Mouse (Mus musculus): Measurements from ENCODE around the gene Unc13a. TPM values are rescaled to one million over a fixed set of nuclear protein-coding genes. Genes with fewer than 3 reads are reported as not detected.

Gene Unc13a
- polyA plus RNA-seq, 1 experiment from 2014 or later: 16.7 TPM

DNA sequence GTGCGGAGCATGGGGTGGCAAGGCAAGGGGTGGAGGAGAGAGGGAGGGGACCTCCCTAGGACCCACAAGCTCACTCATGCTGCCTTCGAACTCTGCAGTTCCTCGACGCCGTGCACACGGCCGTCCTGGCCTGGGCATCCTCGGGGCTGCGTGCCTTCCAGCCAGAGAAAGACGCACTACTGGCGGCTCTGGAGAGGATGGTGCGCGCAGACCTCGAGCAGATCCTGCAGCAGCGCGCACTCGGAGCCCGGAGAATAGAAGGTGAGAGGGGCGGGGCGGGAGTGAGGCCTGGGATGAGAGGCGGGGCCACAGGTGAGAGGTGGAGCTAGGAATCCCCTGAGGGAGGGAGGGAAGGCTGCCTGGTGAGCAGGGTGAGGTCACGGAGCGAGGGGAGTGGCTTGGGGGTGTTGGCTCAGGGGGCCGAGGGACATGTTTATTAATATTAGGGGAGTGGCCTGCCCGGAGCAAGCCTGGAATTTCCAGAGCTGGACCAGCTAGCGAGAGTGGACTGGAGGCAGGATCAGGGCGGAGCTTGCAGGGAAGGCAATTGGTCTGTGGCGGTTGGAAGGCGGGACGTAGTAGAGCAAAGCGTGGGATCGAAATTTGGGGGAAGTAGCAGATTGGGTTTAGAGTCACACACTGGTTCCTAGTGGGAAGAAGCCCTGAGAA lies 68.8 kb downstream of the Unc13a start:
- peak overlapping the region; percentile 47; the same call in 1 of the 2 replicates for H3K9ac ChIP-seq

GRCm38 (mm10) chr8:71601939-71602665 lies 69.5 kb downstream of the Unc13a start:
- ATAC-seq (ENCODE audit: low FRiP score, low read depth): no peak; the same call in none of the 2 replicates
- H3K4me3 ChIP-seq: peak overlapping the region; percentile 32
- H3K27ac ChIP-seq: no peak overlapping the region
- H3K4me2 ChIP-seq (replicated peaks): peak overlapping the region; percentile 59
- H3K9me3 ChIP-seq: no peaks in the 10 kb centered on the region
- H3K27me3 ChIP-seq (replicated peaks): peaks cover 58% of the 10 kb centered on the region
- peaks cover 9% of the 10 kb centered on the region; the same call in 1 of the 2 replicates for H3K36me3 ChIP-seq
- WGBS: 3% methylated on average over 65 of the region's 65 CpGs
- H3K4me1 ChIP-seq: peaks cover 16% of the 10 kb centered on the region; the same call in 1 of the 2 replicates
- H3K9ac ChIP-seq: peak overlapping the region; percentile 47

More for the DNA sequence above, 68.8 kb downstream of the Unc13a start:
- peaks cover 16% of the 10 kb centered on the region; the same call in 1 of the 2 replicates for H3K4me1 ChIP-seq
- H3K27me3 ChIP-seq (replicated peaks): peaks cover 58% of the 10 kb centered on the region
- peak overlapping the region; percentile 59 for H3K4me2 ChIP-seq (replicated peaks)
- peak overlapping the region; percentile 32 for H3K4me3 ChIP-seq
- H3K9me3 ChIP-seq: no peaks in the 10 kb centered on the region
- peak; percentile 70 for ATAC-seq (ENCODE audit: low FRiP score, low read depth)
- H3K27ac ChIP-seq: no peak overlapping the region
- peaks cover 9% of the 10 kb centered on the region; the same call in 1 of the 2 replicates for H3K36me3 ChIP-seq
- 2% methylated on average over 32 of the region's 32 CpGs for WGBS

- 97% methylated on average over 5 of the region's 5 CpGs for WGBS
Observed at GRCm38 (mm10) chr8:71598841-71599240, 72.7 kb downstream of the Unc13a start.

GRCm38 (mm10) chr8:71598375-71598774 lies 73.2 kb downstream of the Unc13a start:
- Histone ChIP-seq H3K9ac (no peak overlapping the region), H3K9me3 (no peaks in the 10 kb centered on the region), H3K4me2 (replicated peaks) (no peak overlapping the region), H3K4me3 (no peak overlapping the region), H3K27me3 (replicated peaks) (peaks cover 42% of the 10 kb centered on the region), H3K4me1 (peaks cover 21% of the 10 kb centered on the region), H3K27ac (no peak overlapping the region), H3K36me3 (peaks cover 13% of the 10 kb centered on the region; the same call in 1 of the 2 replicates)
- ATAC-seq (ENCODE audit: low FRiP score, low read depth): no peak

More at GRCm38 (mm10) chr8:71598841-71599240, 72.7 kb downstream of the Unc13a start:
- no peak overlapping the region for H3K4me3 ChIP-seq
- H3K9ac ChIP-seq: no peak overlapping the region
- H3K4me1 ChIP-seq: peaks cover 18% of the 10 kb centered on the region
- H3K9me3 ChIP-seq: no peaks in the 10 kb centered on the region
- H3K27me3 ChIP-seq (replicated peaks): peaks cover 46% of the 10 kb centered on the region
- H3K36me3 ChIP-seq: peaks cover 13% of the 10 kb centered on the region; the same call in 1 of the 2 replicates
- ATAC-seq (ENCODE audit: low FRiP score, low read depth): no peak
- no peak overlapping the region for H3K4me2 ChIP-seq (replicated peaks)
- no peak overlapping the region for H3K27ac ChIP-seq

DNA sequence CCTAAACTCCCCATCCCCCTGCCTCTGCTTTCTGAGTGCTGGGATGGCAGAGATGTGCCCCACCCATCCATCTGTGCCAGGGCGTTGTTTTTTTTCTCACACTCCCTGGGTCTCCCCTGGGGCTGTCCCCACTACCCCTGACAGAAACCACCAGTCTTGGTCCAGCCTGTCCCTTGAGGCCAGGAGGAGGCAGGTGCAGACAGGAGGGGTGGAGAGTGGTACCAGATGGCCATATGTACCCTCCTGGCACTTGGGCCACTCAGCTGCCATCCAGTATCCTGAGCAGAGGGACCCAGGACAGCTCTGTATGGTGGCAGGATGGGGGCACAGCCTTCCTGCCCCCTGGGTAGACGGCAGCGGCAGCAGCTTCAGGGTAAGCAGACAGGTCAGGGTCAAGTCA lies 74.1 kb downstream of the Unc13a start, which contains the start of gene Fam129c:
Gene Fam129c (plus strand): TSS at position 198 of the 400 bp plus-strand sequence.
- Histone ChIP-seq H3K27ac (no peak within 1 kb of the TSS), H3K27me3 (replicated peaks) (peaks cover 32% of the 10 kb centered on the region), H3K4me3 (no peak within 1 kb of the TSS)

DNA sequence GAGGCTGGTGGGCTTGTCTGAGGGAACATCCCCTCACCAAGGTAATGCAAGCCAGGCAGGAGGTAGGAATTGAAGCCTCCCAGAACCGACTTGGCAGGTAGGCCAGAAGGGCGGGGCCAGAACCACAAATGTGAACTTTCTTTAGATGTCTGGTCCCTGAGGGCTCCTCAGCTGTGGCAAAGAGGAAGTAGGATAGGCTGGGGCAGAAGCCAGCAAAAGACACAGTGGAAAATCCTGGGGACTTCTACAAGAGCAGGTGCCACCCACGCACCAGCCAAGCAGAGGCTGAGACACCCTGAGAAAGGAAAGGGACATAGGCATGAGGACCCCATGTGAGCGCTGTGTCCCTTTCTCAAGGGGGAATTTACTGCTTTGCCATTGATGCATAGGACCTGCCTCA lies 74.8 kb downstream of the Unc13a start:
- no peak overlapping the region for H3K4me2 ChIP-seq (replicated peaks)
- peaks cover 26% of the 10 kb centered on the region for H3K27me3 ChIP-seq (replicated peaks)
- H3K4me1 ChIP-seq: peaks cover 16% of the 10 kb centered on the region
- no peak for ATAC-seq (ENCODE audit: low FRiP score, low read depth)
- H3K27ac ChIP-seq: no peak overlapping the region
- H3K9ac ChIP-seq: no peak overlapping the region
- WGBS: 85% methylated on average over 4 of the region's 4 CpGs
- H3K4me3 ChIP-seq: no peak overlapping the region
- no peaks in the 10 kb centered on the region for H3K9me3 ChIP-seq
- peaks cover 13% of the 10 kb centered on the region; the same call in 1 of the 2 replicates for H3K36me3 ChIP-seq

More for the DNA sequence above, 74.1 kb downstream of the Unc13a start, which contains the start of gene Fam129c:
- ATAC-seq (ENCODE audit: low FRiP score, low read depth): no peak
- Histone ChIP-seq H3K9ac (no peak within 1 kb of the TSS), H3K36me3 (peaks cover 13% of the 10 kb centered on the region; the same call in 1 of the 2 replicates), H3K9me3 (no peaks in the 10 kb centered on the region), H3K4me2 (replicated peaks) (0 out of 2 replicates have a peak within 1 kb of the TSS, but pooled peaks have one; percentile 26), H3K4me1 (peaks cover 21% of the 10 kb centered on the region)
- 78% methylated on average over 3 of the region's 3 CpGs for WGBS

GRCm38 (mm10) chr8:71596384-71596783 lies 75.2 kb downstream of the Unc13a start:
- Histone ChIP-seq H3K4me1 (peaks cover 18% of the 10 kb centered on the region), H3K4me3 (no peak overlapping the region), H3K27me3 (replicated peaks) (peaks cover 22% of the 10 kb centered on the region), H3K9me3 (no peaks in the 10 kb centered on the region), H3K4me2 (replicated peaks) (0 out of 2 replicates have a peak overlapping the region, but pooled peaks have one; percentile 26), H3K27ac (no peak overlapping the region), H3K9ac (no peak overlapping the region), H3K36me3 (peaks cover 13% of the 10 kb centered on the region; the same call in 1 of the 2 replicates)
- no peak for ATAC-seq (ENCODE audit: low FRiP score, low read depth)
- WGBS: 59% methylated on average over 6 of the region's 6 CpGs

GRCm38 (mm10) chr8:71595862-71596261 lies 75.7 kb downstream of the Unc13a start:
- Histone ChIP-seq H3K4me3 (no peak overlapping the region), H3K9ac (no peak overlapping the region), H3K36me3 (peaks cover 13% of the 10 kb centered on the region; the same call in 1 of the 2 replicates), H3K4me1 (peaks cover 23% of the 10 kb centered on the region), H3K27ac (no peak overlapping the region), H3K9me3 (no peaks in the 10 kb centered on the region), H3K4me2 (replicated peaks) (0 out of 2 replicates have a peak overlapping the region, but pooled peaks have one; percentile 26), H3K27me3 (replicated peaks) (peaks cover 19% of the 10 kb centered on the region)
- 0 out of 2 replicates have a peak, but pooled peaks have one; percentile 1 for ATAC-seq (ENCODE audit: low FRiP score, low read depth)
- 11% methylated on average over 27 of the region's 27 CpGs for WGBS

- Histone ChIP-seq H3K27ac (no peak overlapping the region), H3K36me3 (peaks cover 8% of the 10 kb centered on the region; the same call in 1 of the 2 replicates), H3K4me3 (no peak overlapping the region), H3K9ac (no peak overlapping the region), H3K4me2 (replicated peaks) (no peak overlapping the region), H3K4me1 (peaks cover 29% of the 10 kb centered on the region), H3K27me3 (replicated peaks) (0 out of 2 replicates have a peak, but pooled peaks cover 4% of the 10 kb centered on the region), H3K9me3 (no peaks in the 10 kb centered on the region)
- 90% methylated on average over 4 of the region's 4 CpGs for WGBS
- ATAC-seq (ENCODE audit: low FRiP score, low read depth): no peak
Observed at GRCm38 (mm10) chr8:71594324-71594722, 77.2 kb downstream of the Unc13a start.

DNA sequence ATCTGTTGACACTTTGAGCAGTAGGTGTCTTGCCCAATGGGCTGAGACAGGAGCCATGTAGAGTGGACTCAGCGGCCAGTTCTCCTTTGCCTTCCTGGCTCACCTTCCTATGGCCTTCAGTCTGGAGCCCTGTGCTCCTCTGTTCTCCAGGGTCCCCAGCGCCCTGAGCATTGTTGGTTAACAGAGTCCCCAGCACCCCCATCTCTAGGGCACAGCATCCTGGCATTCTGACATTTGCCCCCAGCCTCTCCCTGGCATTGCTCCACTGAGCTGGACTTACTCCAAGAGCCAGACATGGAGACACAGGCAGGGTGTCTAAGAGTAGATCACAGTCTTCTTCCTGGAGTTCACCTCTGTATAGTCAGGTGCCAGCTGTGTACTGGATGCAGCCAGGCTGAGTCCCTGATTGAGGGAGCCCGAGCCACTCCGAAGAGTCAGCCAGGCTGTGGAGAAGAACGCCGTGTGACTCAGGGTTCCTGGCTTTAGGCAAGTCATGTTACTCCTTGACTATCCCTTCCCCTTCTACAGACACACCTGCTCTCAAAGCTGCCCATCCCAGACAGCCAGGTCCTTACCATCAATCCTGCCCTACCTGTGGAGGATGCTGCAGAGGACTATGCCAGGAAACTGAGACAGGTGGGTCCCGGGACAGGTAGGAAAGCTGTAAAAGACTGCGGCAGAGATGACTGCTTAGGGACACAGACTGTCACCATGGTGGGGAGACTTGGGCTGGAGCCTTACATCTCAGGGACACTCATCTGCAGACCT lies 77.8 kb downstream of the Unc13a start:
- no peak overlapping the region for H3K27ac ChIP-seq
- H3K4me2 ChIP-seq (replicated peaks): peak overlapping the region; percentile 96
- 95% methylated on average over 8 of the region's 8 CpGs for WGBS
- ATAC-seq (ENCODE audit: low FRiP score, low read depth): no peak
- H3K36me3 ChIP-seq: peaks cover 4% of the 10 kb centered on the region; the same call in 1 of the 2 replicates
- H3K4me3 ChIP-seq: no peak overlapping the region
- peaks cover 29% of the 10 kb centered on the region for H3K4me1 ChIP-seq
- 0 out of 2 replicates have a peak, but pooled peaks cover under 1% of the 10 kb centered on the region for H3K27me3 ChIP-seq (replicated peaks)
- H3K9me3 ChIP-seq: no peaks in the 10 kb centered on the region
- H3K9ac ChIP-seq: no peak overlapping the region

DNA sequence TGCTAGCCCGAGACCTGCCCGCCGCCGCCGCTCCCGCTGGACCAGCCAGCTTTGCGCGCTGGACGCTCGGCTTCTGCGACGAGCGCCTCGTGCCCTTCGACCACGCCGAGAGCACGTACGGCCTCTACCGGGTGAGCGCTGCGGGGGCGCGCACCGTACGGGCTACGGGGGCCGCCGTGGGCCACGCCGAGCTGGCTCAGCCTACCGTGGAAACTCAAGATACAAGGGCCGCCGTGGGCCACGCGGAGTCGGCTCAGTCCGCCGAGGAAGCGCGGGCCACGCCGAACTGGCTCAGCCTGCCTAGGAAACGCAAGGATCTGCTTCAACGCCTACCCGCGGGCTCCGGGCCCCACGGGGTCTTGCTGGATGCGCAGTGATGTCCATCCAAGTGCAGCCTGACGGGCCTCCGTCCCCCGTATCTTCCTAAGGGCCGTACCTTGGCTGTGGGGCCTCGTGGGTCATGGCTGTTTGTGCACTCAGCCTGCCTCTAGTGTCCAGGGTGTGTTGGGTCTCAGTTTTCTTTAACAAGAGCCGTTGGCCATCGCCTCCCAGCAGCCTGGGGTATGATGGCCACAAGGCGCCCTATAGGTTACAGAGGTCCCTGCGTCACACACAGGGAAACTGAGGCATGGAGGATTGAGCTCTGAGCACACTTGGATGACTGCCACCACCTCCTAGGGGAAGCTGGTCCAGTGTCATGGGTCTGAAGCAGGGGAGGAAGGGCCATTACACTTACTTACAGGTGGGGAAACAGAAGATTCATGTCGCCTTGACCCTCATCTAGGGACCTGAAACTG lies 79.0 kb downstream of the Unc13a start:
- H3K4me3 ChIP-seq: peak overlapping the region; percentile 78
- H3K4me1 ChIP-seq: peaks cover 29% of the 10 kb centered on the region
- peak overlapping the region; percentile 95 for H3K27ac ChIP-seq
- peak overlapping the region; percentile 96 for H3K4me2 ChIP-seq (replicated peaks)
- no peaks in the 10 kb centered on the region for H3K27me3 ChIP-seq (replicated peaks)
- no peaks in the 10 kb centered on the region for H3K9me3 ChIP-seq
- H3K36me3 ChIP-seq: peaks cover 4% of the 10 kb centered on the region; the same call in 1 of the 2 replicates
- peak; percentile 74 for ATAC-seq (ENCODE audit: low FRiP score, low read depth)
- H3K9ac ChIP-seq: peak overlapping the region; percentile 94
- 5% methylated on average over 60 of the region's 60 CpGs for WGBS
